Mouse (Mus musculus): ENCODE measurements at regions not wholly inside any gene's neighbourhood (a gene's known extent, or its start where the extent isn't known, plus 50 kb on each side); places are given as distances from the start of the nearest gene placed in this dataset.

DNA sequence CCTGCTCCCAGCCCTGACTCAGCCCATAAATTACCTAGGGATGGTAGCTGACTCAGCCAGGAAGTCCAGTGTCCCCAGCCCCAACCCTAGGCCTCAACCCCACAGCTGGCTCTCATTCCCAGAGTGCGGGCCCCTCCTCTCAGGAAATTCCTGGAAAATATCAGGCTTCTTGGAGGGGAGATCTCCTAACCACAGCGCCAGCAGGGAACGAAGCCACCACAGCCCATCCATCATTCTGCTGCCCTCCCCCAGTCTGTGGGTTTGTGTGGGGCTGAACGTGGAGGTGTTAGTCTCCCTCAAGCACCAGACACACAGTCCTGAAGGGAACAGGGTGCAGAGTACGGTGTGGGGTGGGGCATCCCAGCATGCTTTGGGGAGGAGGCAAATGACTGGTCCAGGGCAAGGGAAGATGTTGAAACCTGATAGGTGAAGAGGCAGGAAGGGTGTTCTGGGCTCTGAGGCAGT lies 143.2 kb downstream of the Zfp36l2 start:
- H3K36me3 ChIP-seq (ENCODE audit: control insufficient read depth, insufficient read depth, low read length), result no peaks in the 10 kb centered on the region
- peak; percentile 30; the same call in 1 of the 2 replicates for ATAC-seq
- H3K27ac ChIP-seq (ENCODE audit: low read depth, low read length), result no peak overlapping the region
- H3K9me3 ChIP-seq (ENCODE audit: control insufficient read depth, low read length), result peaks cover 3% of the 10 kb centered on the region; the same call in 1 of the 2 replicates
- no peak overlapping the region for H3K4me2 ChIP-seq (ENCODE audit: low read length)
- H3K4me3 ChIP-seq (ENCODE audit: low read length), result no peak overlapping the region
- WGBS, result 54% methylated on average over 5 of the region's 5 CpGs
- no peaks in the 10 kb centered on the region; the same call in 1 of the 2 replicates for H3K4me1 ChIP-seq (ENCODE audit: control insufficient read depth, insufficient read depth, low read depth, low read length)
- H3K27me3 ChIP-seq (replicated peaks; ENCODE audit: control insufficient read depth, insufficient read depth, low read length), result no peaks in the 10 kb centered on the region
- H3K9ac ChIP-seq (ENCODE audit: low read depth, low read length), result no peak overlapping the region

DNA sequence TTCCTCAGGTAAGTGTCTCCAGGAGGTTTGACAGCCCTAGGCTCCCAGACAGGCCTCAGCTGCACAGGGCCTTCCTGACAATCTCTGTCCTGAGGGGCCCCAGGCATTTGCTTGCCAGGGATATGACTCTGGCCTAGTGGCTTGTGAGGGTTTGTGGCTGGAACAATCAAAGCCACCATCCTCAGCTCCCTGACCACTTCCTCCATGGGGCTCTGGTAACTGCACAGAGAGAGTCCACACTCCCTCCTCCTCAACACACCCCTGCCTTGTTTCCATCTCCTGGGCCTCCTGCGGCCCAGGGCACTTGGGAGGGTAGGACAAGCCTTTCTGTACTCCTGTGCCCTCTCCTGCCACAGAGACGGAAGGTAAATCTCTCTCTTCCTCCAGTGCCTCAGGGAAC lies 144.6 kb downstream of the Zfp36l2 start:
- peaks cover 3% of the 10 kb centered on the region; the same call in 1 of the 2 replicates for H3K9me3 ChIP-seq (ENCODE audit: control insufficient read depth, low read length)

DNA sequence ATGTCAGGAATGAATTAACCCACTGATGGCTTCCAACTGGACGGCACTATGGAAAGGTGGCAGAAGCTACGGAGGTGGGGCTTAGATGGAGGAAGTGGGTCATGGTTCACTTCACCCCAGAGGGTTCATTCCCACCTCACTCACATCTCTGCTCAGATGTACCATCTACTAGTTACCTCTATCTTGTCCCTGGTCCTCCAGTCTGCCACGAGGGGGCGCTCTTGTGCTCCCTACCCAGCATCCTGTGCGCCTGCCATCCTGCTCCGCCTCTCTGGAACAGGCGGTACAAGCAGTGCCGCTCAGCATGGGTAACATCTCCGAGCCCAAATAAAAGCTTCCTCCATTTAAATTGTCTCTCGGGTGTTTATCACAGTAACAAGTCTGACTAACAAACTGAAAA lies 148.3 kb downstream of the Zfp36l2 start:
- 88% methylated on average over 10 of the region's 10 CpGs for WGBS
- no peaks in the 10 kb centered on the region; the same call in 1 of the 2 replicates for H3K4me1 ChIP-seq (ENCODE audit: control insufficient read depth, insufficient read depth, low read depth, low read length)

More for the DNA sequence above, 144.6 kb downstream of the Zfp36l2 start:
- Histone ChIP-seq H3K27ac (ENCODE audit: low read depth, low read length) (no peak overlapping the region), H3K9ac (ENCODE audit: low read depth, low read length) (no peak overlapping the region), H3K4me3 (ENCODE audit: low read length) (no peak overlapping the region), H3K36me3 (ENCODE audit: control insufficient read depth, insufficient read depth, low read length) (no peaks in the 10 kb centered on the region), H3K27me3 (replicated peaks; ENCODE audit: control insufficient read depth, insufficient read depth, low read length) (no peaks in the 10 kb centered on the region), H3K4me2 (ENCODE audit: low read length) (no peak overlapping the region), H3K4me1 (ENCODE audit: control insufficient read depth, insufficient read depth, low read depth, low read length) (no peaks in the 10 kb centered on the region; the same call in 1 of the 2 replicates)
- ATAC-seq, result no peak
- WGBS, result 83% methylated on average over 2 of the region's 2 CpGs

DNA sequence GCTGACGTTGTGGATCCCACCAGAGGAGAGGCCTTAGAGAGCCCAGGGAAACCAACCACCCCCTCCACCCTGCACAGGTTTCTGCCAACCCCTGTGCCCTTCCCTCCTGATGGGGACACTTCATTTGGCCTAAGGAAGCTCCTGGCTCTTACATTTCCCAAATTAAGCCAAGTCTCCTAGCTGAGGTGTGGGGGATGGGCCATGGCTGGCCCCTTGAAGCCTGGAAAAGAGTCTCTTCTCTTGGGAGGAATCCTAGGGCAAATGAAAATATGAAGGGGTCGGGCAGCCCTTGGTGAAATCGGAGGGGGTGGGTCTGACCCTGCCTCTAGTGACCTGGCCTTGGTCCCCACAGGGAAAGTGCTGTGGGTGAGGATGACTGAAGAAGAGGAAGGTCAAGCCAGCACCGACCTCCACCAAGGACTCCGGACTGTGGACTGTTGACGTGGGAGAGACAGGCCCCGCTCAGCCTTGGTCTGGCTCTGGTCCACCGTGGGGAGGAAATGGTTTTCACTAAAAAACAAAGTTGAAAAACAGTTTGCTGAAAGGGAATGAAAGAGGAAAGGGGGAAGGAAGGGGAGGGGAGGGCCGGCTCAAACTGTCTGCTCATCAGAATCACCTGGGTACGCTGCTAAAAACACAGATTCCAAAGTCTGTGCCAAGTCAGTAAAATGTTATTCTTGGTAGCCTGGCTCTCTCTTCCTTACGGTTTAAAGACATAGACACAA lies 150.0 kb downstream of the Zfp36l2 start:
- Histone ChIP-seq H3K27ac (ENCODE audit: low read depth, low read length) (no peak overlapping the region), H3K4me2 (ENCODE audit: low read length) (no peak overlapping the region), H3K27me3 (replicated peaks; ENCODE audit: control insufficient read depth, insufficient read depth, low read length) (no peaks in the 10 kb centered on the region), H3K9ac (ENCODE audit: low read depth, low read length) (no peak overlapping the region), H3K9me3 (ENCODE audit: control insufficient read depth, low read length) (peaks cover 3% of the 10 kb centered on the region; the same call in 1 of the 2 replicates), H3K36me3 (ENCODE audit: control insufficient read depth, insufficient read depth, low read length) (no peaks in the 10 kb centered on the region), H3K4me1 (ENCODE audit: control insufficient read depth, insufficient read depth, low read depth, low read length) (no peaks in the 10 kb centered on the region), H3K4me3 (ENCODE audit: low read length) (no peak overlapping the region)
- WGBS, result 68% methylated on average over 11 of the region's 11 CpGs
- no peak; the same call in 1 of the 2 replicates for ATAC-seq

More for the DNA sequence above, 148.3 kb downstream of the Zfp36l2 start:
- no peaks in the 10 kb centered on the region for H3K36me3 ChIP-seq (ENCODE audit: control insufficient read depth, insufficient read depth, low read length)
- no peak for ATAC-seq
- H3K27me3 ChIP-seq (replicated peaks; ENCODE audit: control insufficient read depth, insufficient read depth, low read length), result no peaks in the 10 kb centered on the region
- H3K4me2 ChIP-seq (ENCODE audit: low read length), result no peak overlapping the region
- no peak overlapping the region for H3K4me3 ChIP-seq (ENCODE audit: low read length)
- H3K9me3 ChIP-seq (ENCODE audit: control insufficient read depth, low read length), result peaks cover 3% of the 10 kb centered on the region; the same call in 1 of the 2 replicates
- H3K27ac ChIP-seq (ENCODE audit: low read depth, low read length), result no peak overlapping the region
- no peak overlapping the region for H3K9ac ChIP-seq (ENCODE audit: low read depth, low read length)

DNA sequence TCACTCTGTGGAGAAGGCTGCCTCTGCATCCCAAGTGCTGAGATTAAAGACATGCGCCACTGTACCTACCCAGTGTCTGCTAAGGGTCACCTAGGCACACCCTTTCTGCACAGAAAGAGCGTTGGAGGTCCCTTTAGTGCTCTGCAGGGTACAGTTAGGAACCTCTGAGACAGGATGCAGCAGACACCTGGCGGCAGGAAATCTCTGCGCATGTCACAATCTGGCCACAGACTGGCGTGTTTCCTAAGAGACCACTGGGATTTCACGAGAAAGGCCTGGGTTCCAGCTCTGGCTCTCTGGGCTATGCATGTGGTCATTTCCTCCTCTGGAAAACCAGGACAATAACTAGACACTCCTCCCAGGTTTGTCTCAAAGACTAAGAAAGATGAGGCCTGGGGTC lies 151.7 kb downstream of the Zfp36l2 start:
- H3K4me1 ChIP-seq (ENCODE audit: control insufficient read depth, insufficient read depth, low read depth, low read length), result no peaks in the 10 kb centered on the region
- H3K27ac ChIP-seq (ENCODE audit: low read depth, low read length), result no peak overlapping the region
- no peak overlapping the region for H3K9ac ChIP-seq (ENCODE audit: low read depth, low read length)
- H3K9me3 ChIP-seq (ENCODE audit: control insufficient read depth, low read length), result peaks cover under 1% of the 10 kb centered on the region; the same call in 1 of the 2 replicates
- 82% methylated on average over 6 of the region's 6 CpGs for WGBS
- no peak overlapping the region for H3K4me3 ChIP-seq (ENCODE audit: low read length)
- no peak for ATAC-seq
- no peaks in the 10 kb centered on the region for H3K36me3 ChIP-seq (ENCODE audit: control insufficient read depth, insufficient read depth, low read length)
- no peaks in the 10 kb centered on the region for H3K27me3 ChIP-seq (replicated peaks; ENCODE audit: control insufficient read depth, insufficient read depth, low read length)
- H3K4me2 ChIP-seq (ENCODE audit: low read length), result no peak overlapping the region

DNA sequence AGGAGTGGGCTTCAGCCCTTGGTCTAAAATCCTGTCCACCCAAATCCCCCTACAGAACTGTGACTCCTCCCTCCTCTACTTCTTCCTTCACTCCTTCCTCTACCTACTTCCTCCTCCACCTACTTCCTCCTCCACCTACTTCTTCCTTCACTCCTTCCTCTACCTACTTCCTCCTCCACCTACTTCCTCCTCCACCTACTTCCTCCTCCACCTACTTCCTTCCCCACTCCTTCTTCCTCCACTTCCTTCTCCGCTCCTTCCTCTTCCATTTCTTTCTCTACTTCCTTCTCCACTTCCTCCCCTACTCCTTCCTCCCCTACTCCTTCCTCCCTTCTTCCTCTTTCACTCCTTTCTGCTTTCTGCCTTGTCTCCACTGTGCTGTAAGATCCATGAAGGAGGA lies 152.9 kb downstream of the Zfp36l2 start:
- Histone ChIP-seq H3K9ac (ENCODE audit: low read depth, low read length) (no peak overlapping the region), H3K4me2 (ENCODE audit: low read length) (no peak overlapping the region)

DNA sequence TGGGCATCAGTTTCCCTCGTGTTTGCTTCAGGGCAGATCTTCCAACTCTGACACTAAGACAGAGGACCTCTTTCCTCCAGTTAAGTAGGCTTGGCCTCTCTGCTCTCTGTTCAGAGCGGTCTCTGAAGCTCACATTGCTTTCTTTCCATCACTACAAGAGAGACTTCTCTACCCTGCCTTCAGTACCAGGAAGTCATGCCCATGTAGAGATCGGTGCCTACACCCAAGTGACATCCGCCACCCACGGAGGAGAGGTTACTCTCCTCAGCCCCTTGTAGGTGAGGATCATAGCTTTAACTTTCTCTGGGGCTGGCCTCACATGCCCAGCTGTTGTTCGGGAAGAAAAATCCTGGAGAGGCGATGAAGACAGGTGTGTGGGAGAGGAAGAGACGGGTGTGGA lies 155.3 kb downstream of the Zfp36l2 start:
- H3K27ac ChIP-seq (ENCODE audit: low read depth, low read length), result no peak overlapping the region
- H3K4me3 ChIP-seq (ENCODE audit: low read length), result no peak overlapping the region
- H3K9ac ChIP-seq (ENCODE audit: low read depth, low read length), result no peak overlapping the region
- no peaks in the 10 kb centered on the region; the same call in 1 of the 2 replicates for H3K27me3 ChIP-seq (replicated peaks; ENCODE audit: control insufficient read depth, insufficient read depth, low read length)
- no peak overlapping the region for H3K4me2 ChIP-seq (ENCODE audit: low read length)
- 89% methylated on average over 8 of the region's 8 CpGs for WGBS
- no peaks in the 10 kb centered on the region for H3K36me3 ChIP-seq (ENCODE audit: control insufficient read depth, insufficient read depth, low read length)
- no peak for ATAC-seq
- 0 out of 2 replicates have a peak, but pooled peaks cover 2% of the 10 kb centered on the region for H3K9me3 ChIP-seq (ENCODE audit: control insufficient read depth, low read length)
- H3K4me1 ChIP-seq (ENCODE audit: control insufficient read depth, insufficient read depth, low read depth, low read length), result peaks cover 8% of the 10 kb centered on the region

More for the DNA sequence above, 152.9 kb downstream of the Zfp36l2 start:
- Histone ChIP-seq H3K4me3 (ENCODE audit: low read length) (no peak overlapping the region), H3K27ac (ENCODE audit: low read depth, low read length) (no peak overlapping the region), H3K4me1 (ENCODE audit: control insufficient read depth, insufficient read depth, low read depth, low read length) (no peaks in the 10 kb centered on the region), H3K9me3 (ENCODE audit: control insufficient read depth, low read length) (0 out of 2 replicates have a peak, but pooled peaks cover 2% of the 10 kb centered on the region), H3K36me3 (ENCODE audit: control insufficient read depth, insufficient read depth, low read length) (no peaks in the 10 kb centered on the region), H3K27me3 (replicated peaks; ENCODE audit: control insufficient read depth, insufficient read depth, low read length) (no peaks in the 10 kb centered on the region)
- WGBS, result 98% methylated on average over 1 of the region's 1 CpGs
- ATAC-seq, result no peak

DNA sequence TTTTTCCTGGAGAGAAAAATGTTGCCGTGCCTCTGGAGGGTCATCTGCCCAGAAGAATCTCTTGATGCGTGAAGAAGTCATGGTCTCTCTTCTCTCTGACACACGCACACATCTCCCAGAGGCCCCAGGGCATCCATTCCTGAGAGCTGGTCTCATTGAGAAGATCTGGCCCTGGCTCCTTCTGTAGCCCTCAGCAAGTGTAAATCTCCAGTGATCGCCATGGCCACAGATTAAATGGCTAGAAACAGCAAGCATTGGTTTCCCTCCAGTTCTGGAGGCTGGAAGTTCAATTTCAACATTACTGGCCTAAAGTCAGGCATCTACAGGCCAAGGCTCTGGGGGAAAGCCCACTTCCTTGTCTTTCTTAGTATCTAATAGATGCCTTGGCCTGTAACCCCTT lies 155.9 kb downstream of the Zfp36l2 start:
- no peak for ATAC-seq
- Histone ChIP-seq H3K4me2 (ENCODE audit: low read length) (no peak overlapping the region), H3K27me3 (replicated peaks; ENCODE audit: control insufficient read depth, insufficient read depth, low read length) (no peaks in the 10 kb centered on the region; the same call in 1 of the 2 replicates), H3K9ac (ENCODE audit: low read depth, low read length) (no peak overlapping the region), H3K36me3 (ENCODE audit: control insufficient read depth, insufficient read depth, low read length) (no peaks in the 10 kb centered on the region), H3K27ac (ENCODE audit: low read depth, low read length) (no peak overlapping the region), H3K9me3 (ENCODE audit: control insufficient read depth, low read length) (0 out of 2 replicates have a peak, but pooled peaks cover 2% of the 10 kb centered on the region), H3K4me3 (ENCODE audit: low read length) (no peak overlapping the region), H3K4me1 (ENCODE audit: control insufficient read depth, insufficient read depth, low read depth, low read length) (peaks cover 8% of the 10 kb centered on the region)
- 66% methylated on average over 4 of the region's 4 CpGs for WGBS

DNA sequence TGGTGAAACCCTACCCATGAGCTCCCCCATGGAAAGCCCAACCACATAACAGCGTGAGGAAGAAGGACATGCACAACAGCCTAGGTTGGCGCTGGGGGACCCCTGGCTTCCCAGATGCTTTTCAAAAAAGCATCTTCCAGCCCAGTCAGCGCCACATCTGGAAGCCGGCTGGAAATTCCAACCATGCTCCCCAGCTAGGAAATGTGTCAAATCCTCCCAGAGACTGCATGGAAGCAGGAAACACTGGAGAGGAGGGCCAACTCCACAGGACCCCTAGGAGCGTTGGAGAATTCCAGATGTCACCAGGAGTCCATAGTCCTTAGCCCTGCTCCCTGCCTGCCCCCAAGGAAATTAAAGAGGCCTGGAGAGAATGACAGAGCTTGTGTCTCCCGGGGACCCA lies 156.4 kb downstream of the Zfp36l2 start:
- WGBS, result 84% methylated on average over 6 of the region's 6 CpGs
- no peak for ATAC-seq
- Histone ChIP-seq H3K27ac (ENCODE audit: low read depth, low read length) (no peak overlapping the region), H3K9ac (ENCODE audit: low read depth, low read length) (no peak overlapping the region), H3K9me3 (ENCODE audit: control insufficient read depth, low read length) (0 out of 2 replicates have a peak, but pooled peaks cover 2% of the 10 kb centered on the region), H3K4me3 (ENCODE audit: low read length) (no peak overlapping the region), H3K27me3 (replicated peaks; ENCODE audit: control insufficient read depth, insufficient read depth, low read length) (no peaks in the 10 kb centered on the region; the same call in 1 of the 2 replicates), H3K36me3 (ENCODE audit: control insufficient read depth, insufficient read depth, low read length) (no peaks in the 10 kb centered on the region), H3K4me1 (ENCODE audit: control insufficient read depth, insufficient read depth, low read depth, low read length) (peaks cover 8% of the 10 kb centered on the region), H3K4me2 (ENCODE audit: low read length) (no peak overlapping the region)

Data from hindbrain, embryonic 16.5 days (tissue).